Comparison of ENCODE assay signal across 9 mouse cellular contexts in genomic region chr17:5331387-5331786, GRCm38 (mm10).
A peak's percentile ranks its signal among the peaks of the same experiment; 100 is the strongest.
DNase-seq lines count a peak whose midpoint lies in the region; ATAC-seq and TF ChIP-seq lines count a peak whose summit lies in the region.
"Had no signal": no experiment of that assay in that cellular context is flagged by ENCODE, and none has a peak within 500 bp of the region (broad histone marks: within the 10 kb centered on the region; RNA-seq: fewer than 3 reads in every experiment).

No protein-coding gene starts in this region.

- no peak for ATAC-seq in CD4-positive, CD25-positive, alpha-beta regulatory T cell, adult 4 months
- ATAC-seq in neural tube, embryonic 15.5 days (ENCODE audit: low FRiP score): no peak

- peaks cover 69% of the 10 kb centered on the region for H3K36me3 ChIP-seq in thymus, adult 2 months (ENCODE audit: control insufficient read depth, insufficient read depth, low read length)
- peaks cover 64% of the 10 kb centered on the region for H3K36me3 ChIP-seq in neural tube, embryonic 15.5 days

- no peak overlapping the region for H3K4me3 ChIP-seq in thymus, adult 2 months (ENCODE audit: control insufficient read depth, insufficient read depth, low read length)
- H3K4me3 ChIP-seq in neural tube, embryonic 15.5 days (replicated peaks): no peak overlapping the region

- no peaks in the 10 kb centered on the region for H3K9me3 ChIP-seq in neural tube, embryonic 15.5 days (replicated peaks)

- DNase-seq in CD4-positive, CD25-positive, alpha-beta regulatory T cell, adult 2 months (ENCODE audit: low read depth, low spot score): peak; percentile 31
- peak; percentile 60 for DNase-seq in kidney, postnatal 10 days
- DNase-seq in kidney, postnatal 14 days: no peak
- peak; percentile 38 for DNase-seq in thymus, postnatal 14 days
- no peak for DNase-seq in thymus, adult 2 months
- no peak for DNase-seq in layer of hippocampus, postnatal 25 days (ENCODE audit: extremely low spot score in 1 of 2, low spot score in 1 of 2)
- DNase-seq: lung, postnatal 14 days had no signal

- 97% methylated on average over 1 of the region's 1 CpGs for WGBS in thymus, adult 2 months
- WGBS in neural tube, embryonic 15.5 days: 62% methylated on average over 1 of the region's 1 CpGs

- no peak overlapping the region for H3K27ac ChIP-seq in thymus, adult 2 months (ENCODE audit: control insufficient read depth, insufficient read depth, low read length)
- no peak overlapping the region for H3K27ac ChIP-seq in neural tube, embryonic 15.5 days (replicated peaks)

- TF ChIP-seq POLR2A in thymus, adult 2 months (IDR thresholded peaks at IDR 0.05; ENCODE audit: control insufficient read depth, extremely low read depth, insufficient read depth, low read length, poor library complexity): no peak

- no peaks in the 10 kb centered on the region for H3K27me3 ChIP-seq in thymus, adult 2 months (ENCODE audit: control insufficient read depth, insufficient read depth, low read length)
- 0 out of 2 replicates have a peak, but pooled peaks cover 3% of the 10 kb centered on the region for H3K27me3 ChIP-seq in neural tube, embryonic 15.5 days (replicated peaks)

- H3K9ac ChIP-seq in neural tube, embryonic 15.5 days (replicated peaks): no peak overlapping the region

- 0 out of 2 replicates have a peak, but pooled peaks cover 3% of the 10 kb centered on the region for H3K4me1 ChIP-seq in thymus, adult 2 months (replicated peaks; ENCODE audit: control insufficient read depth, insufficient read depth, low read length)
- no peaks in the 10 kb centered on the region for H3K4me1 ChIP-seq in neural tube, embryonic 15.5 days

- no peak for TF ChIP-seq CTCF in thymus, adult 2 months (IDR thresholded peaks at IDR 0.05; ENCODE audit: borderline replicate concordance, control insufficient read depth, extremely low read depth, insufficient read depth, low read length, poor library complexity)

- H3K4me2 ChIP-seq in neural tube, embryonic 15.5 days: no peak overlapping the region

Comparison
In these comparisons a context has a peak if more than half of its experiments do, and no peak if none do; other contexts are left out.
1. DNase-seq: peak in CD4-positive, CD25-positive, alpha-beta regulatory T cell, adult 2 months (single experiment), kidney, postnatal 10 days (single experiment) and thymus, postnatal 14 days (single experiment); none in kidney, postnatal 14 days (single experiment), thymus, adult 2 months (single experiment) and layer of hippocampus, postnatal 25 days (0 of 2).